Mouse (Mus musculus): ENCODE measurements around the gene Zfp14. TPM values are rescaled to one million over a fixed set of nuclear protein-coding genes. Genes with fewer than 3 reads are reported as not detected.

Zfp14 gene
- total and polyA plus RNA-seq, 3 experiments = 0.34 to 0.54 (median 0.34) TPM

DNA sequence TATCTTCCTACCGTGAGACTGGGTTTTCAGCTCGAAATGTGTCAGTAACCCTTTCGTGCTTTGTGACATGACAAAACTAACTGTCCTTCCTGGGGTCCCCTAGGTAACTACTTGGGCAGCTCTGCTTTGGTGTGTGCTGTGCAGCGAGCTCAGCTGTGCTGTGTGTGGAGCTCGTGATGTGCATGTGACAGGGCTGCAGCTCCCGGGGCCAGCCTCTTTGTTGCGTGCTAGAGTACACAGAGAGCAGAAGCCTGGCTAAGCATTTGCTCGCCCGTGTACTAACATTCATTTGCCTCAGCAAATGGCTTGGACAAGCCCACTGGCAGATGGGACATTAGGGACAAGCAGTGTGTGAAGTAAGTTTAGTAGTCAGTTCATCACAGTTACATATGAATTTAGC lies 57.8 kb downstream of the Zfp14 start:
- no peak for TF ChIP-seq NRF1 (IDR thresholded peaks at IDR 0.05; ENCODE audit: low read depth, low read length)
- no peak for TF ChIP-seq CHD1 (IDR thresholded peaks at IDR 0.05; ENCODE audit: low read depth, low read length)
- no peak for TF ChIP-seq SMC3 (IDR thresholded peaks at IDR 0.05; ENCODE audit: low read depth, low read length)
- no peak for TF ChIP-seq POLR2AphosphoS2 (IDR thresholded peaks at IDR 0.05; ENCODE audit: low read depth, low read length)
- no peak for TF ChIP-seq POLR2A (IDR thresholded peaks at IDR 0.05; ENCODE audit: low read depth, low read length)
- no peak for TF ChIP-seq E2F4 (IDR thresholded peaks at IDR 0.05; ENCODE audit: insufficient replicate concordance, low read depth, low read length)
- TF ChIP-seq TBP (conservative IDR thresholded peaks at IDR 0.05; ENCODE audit: low read depth, low read length) = no peak
- no peak for TF ChIP-seq RAD21 (IDR thresholded peaks at IDR 0.05; ENCODE audit: low read depth, low read length)
- no peak for TF ChIP-seq MAZ (IDR thresholded peaks at IDR 0.05; ENCODE audit: low read depth, low read length)
- TF ChIP-seq TCF12 (IDR thresholded peaks at IDR 0.05; ENCODE audit: low read depth, low read length) = no peak
- no peak for TF ChIP-seq IRF4 (IDR thresholded peaks at IDR 0.05; ENCODE audit: low read depth, low read length)
- no peak for TF ChIP-seq USF2 (conservative IDR thresholded peaks at IDR 0.05; ENCODE audit: low read depth, low read length)
- TF ChIP-seq MXI1 (IDR thresholded peaks at IDR 0.05; ENCODE audit: low read depth, low read length) = no peak
- TF ChIP-seq CTCF (conservative IDR thresholded peaks at IDR 0.05 in 1 of 2, IDR thresholded peaks at IDR 0.05 in 1 of 2; ENCODE audit: low read depth in 2 of 2, low read length in 2 of 2) = no peak
- H3K9ac ChIP-seq (ENCODE audit: insufficient read depth, low read depth) = no peak overlapping the region

GRCm38 (mm10) chr7:29992698-29993097 lies 58.5 kb downstream of the Zfp14 start:
- no peak for DNase-seq (ENCODE audit: extremely low read depth)
- no peaks in the 10 kb centered on the region for H3K27me3 ChIP-seq (replicated peaks)
- H3K4me1 ChIP-seq (ENCODE audit: control insufficient read depth in 1 of 2, insufficient read depth in 2 of 2) = peaks cover 0 to 5% of the 10 kb centered on the region in 2 experiments; a peak in 2 of 4 replicates
- dilution Hi-C loops (cut with MboI; ENCODE audit: extremely low pct_ligation_motif_present, extremely low pct_unique_long_range_greater_than_20kb, low sequenced_read_pairs) = no loop called here
- TF ChIP-seq ZNF384 (IDR thresholded peaks at IDR 0.05; ENCODE audit: low read depth, low read length) (no peak), CTCF (conservative IDR thresholded peaks at IDR 0.05 in 1 of 2, IDR thresholded peaks at IDR 0.05 in 1 of 2; ENCODE audit: low read depth in 2 of 2, low read length in 2 of 2) (no peak), NRF1 (IDR thresholded peaks at IDR 0.05; ENCODE audit: low read depth, low read length) (no peak), IRF4 (IDR thresholded peaks at IDR 0.05; ENCODE audit: low read depth, low read length) (no peak), MYC (IDR thresholded peaks at IDR 0.05; ENCODE audit: low read depth, low read length) (no peak), NELFE (IDR thresholded peaks at IDR 0.05; ENCODE audit: low read depth, low read length) (no peak), POLR2AphosphoS2 (IDR thresholded peaks at IDR 0.05; ENCODE audit: low read depth, low read length) (no peak), RAD21 (IDR thresholded peaks at IDR 0.05; ENCODE audit: low read depth, low read length) (no peak), MXI1 (IDR thresholded peaks at IDR 0.05; ENCODE audit: low read depth, low read length) (no peak), USF1 (IDR thresholded peaks at IDR 0.05; ENCODE audit: low read depth, low read length) (no peak)
- peaks cover 5% of the 10 kb centered on the region for H3K9me3 ChIP-seq (replicated peaks; ENCODE audit: low read length)
- in situ Hi-C loops (cut with MboI; ENCODE audit: low pct_ligation_motif_present, low pct_unique_long_range_greater_than_20kb, low sequenced_read_pairs) = no loop called here
- peaks cover 35 to 77% of the 10 kb centered on the region in 2 experiments for H3K36me3 ChIP-seq (replicated peaks in 1 of 2; ENCODE audit: control insufficient read depth in 1 of 2, insufficient read depth in 1 of 2, low read length in 1 of 2)
- no peaks in the 10 kb centered on the region for H3K79me2 ChIP-seq (replicated peaks; ENCODE audit: control insufficient read depth, extremely low read depth, insufficient read depth, poor library complexity, severe bottlenecking)
- H3K4me2 ChIP-seq (ENCODE audit: insufficient read depth, low read depth, poor library complexity, severe bottlenecking) = no peak overlapping the region
- no peak overlapping the region for H3K9ac ChIP-seq (ENCODE audit: insufficient read depth, low read depth)
- H3K27ac ChIP-seq (ENCODE audit: insufficient read depth, low read depth) = no peak overlapping the region
- no peak overlapping the region for H3K4me3 ChIP-seq (replicated peaks in 1 of 3; ENCODE audit: low read depth in 2 of 3, low read length in 2 of 3, poor library complexity in 1 of 3)

More for the DNA sequence above, 57.8 kb downstream of the Zfp14 start:
- Histone ChIP-seq H3K79me2 (replicated peaks; ENCODE audit: control insufficient read depth, extremely low read depth, insufficient read depth, poor library complexity, severe bottlenecking) (no peaks in the 10 kb centered on the region), H3K9me3 (replicated peaks; ENCODE audit: low read length) (peaks cover 5% of the 10 kb centered on the region), H3K36me3 (replicated peaks in 1 of 2; ENCODE audit: control insufficient read depth in 1 of 2, insufficient read depth in 1 of 2, low read length in 1 of 2) (peaks cover 38 to 78% of the 10 kb centered on the region in 2 experiments), H3K4me1 (ENCODE audit: control insufficient read depth in 1 of 2, insufficient read depth in 2 of 2) (peaks cover 0 to 5% of the 10 kb centered on the region in 2 experiments; a peak in 2 of 4 replicates), H3K4me2 (ENCODE audit: insufficient read depth, low read depth, poor library complexity, severe bottlenecking) (no peak overlapping the region), H3K4me3 (replicated peaks in 1 of 3; ENCODE audit: low read depth in 2 of 3, low read length in 2 of 3, poor library complexity in 1 of 3) (no peak overlapping the region), H3K27me3 (replicated peaks) (no peaks in the 10 kb centered on the region), H3K27ac (ENCODE audit: insufficient read depth, low read depth) (no peak overlapping the region)
- in situ Hi-C loops (cut with MboI; ENCODE audit: low pct_ligation_motif_present, low pct_unique_long_range_greater_than_20kb, low sequenced_read_pairs) (no loop called here), dilution Hi-C loops (cut with MboI; ENCODE audit: extremely low pct_ligation_motif_present, extremely low pct_unique_long_range_greater_than_20kb, low sequenced_read_pairs) (no loop called here)
- DNase-seq (ENCODE audit: extremely low read depth) = no peak

Measured in CH12.LX (cell line).